Mouse (Mus musculus) testis, adult 2 months (tissue): ENCODE results near the gene Pdzrn3. TPM values are rescaled to one million over a fixed set of nuclear protein-coding genes. Genes with fewer than 3 reads are reported as not detected.

Source experiments
- H3K27ac ChIP-seq: fragments of 200-500 bp; 2 replicates; pipeline ENCODE4 v1.5.1; 2012; ENCODE audit warnings: low read depth, low read length; ENCODE audit not compliant: control insufficient read depth, insufficient read depth
- H3K27me3 ChIP-seq: fragments of 200-500 bp; 2 replicates; pipeline ENCODE4 v1.6.1; 2012; ENCODE audit warnings: mild to moderate bottlenecking, low read length, moderate library complexity; ENCODE audit not compliant: control insufficient read depth, insufficient read depth
- H3K36me3 ChIP-seq: fragments of 200-500 bp; 2 replicates; pipeline ENCODE4 v1.6.1; 2012; ENCODE audit warnings: mild to moderate bottlenecking, low read length; ENCODE audit not compliant: control insufficient read depth, insufficient read depth
- H3K4me1 ChIP-seq: fragments of 200-500 bp; 2 replicates; pipeline ENCODE4 v1.6.1; 2012; ENCODE audit warnings: low read length; ENCODE audit not compliant: control insufficient read depth, insufficient read depth
- H3K4me3 ChIP-seq: fragments of 200-500 bp; 2 replicates; pipeline ENCODE4 v1.5.1; 2012; ENCODE audit warnings: low read depth, mild to moderate bottlenecking, low read length, moderate library complexity, mixed read lengths; ENCODE audit not compliant: control insufficient read depth
- CTCF ChIP-seq: fragments of 200-500 bp; IDR thresholded peaks from 2 replicates; pipeline ENCODE4 v1.5.1; 2012; ENCODE audit warnings: low read depth, mild to moderate bottlenecking, inconsistent platforms, low read length, moderate library complexity; ENCODE audit not compliant: control insufficient read depth, insufficient read depth, insufficient replicate concordance
- POLR2A ChIP-seq: fragments of 200-500 bp; IDR thresholded peaks from 2 replicates; pipeline ENCODE4 v1.6.1; 2012; ENCODE audit warnings: low read depth, mild to moderate bottlenecking, inconsistent platforms, low read length, moderate library complexity; ENCODE audit not compliant: control insufficient read depth
- polyA plus RNA-seq: library from polyadenylated mRNA; depleted of rRNA; stranded (reverse); fragments of >200 nt; gene quantifications from 2 replicates; pipeline ENCODE4 v1.2.3, GENCODE M21; 2012; rRNA removed

The Pdzrn3 gene
- polyA plus RNA-seq, result 1.2 and 1.6 TPM in 2 replicates

DNA sequence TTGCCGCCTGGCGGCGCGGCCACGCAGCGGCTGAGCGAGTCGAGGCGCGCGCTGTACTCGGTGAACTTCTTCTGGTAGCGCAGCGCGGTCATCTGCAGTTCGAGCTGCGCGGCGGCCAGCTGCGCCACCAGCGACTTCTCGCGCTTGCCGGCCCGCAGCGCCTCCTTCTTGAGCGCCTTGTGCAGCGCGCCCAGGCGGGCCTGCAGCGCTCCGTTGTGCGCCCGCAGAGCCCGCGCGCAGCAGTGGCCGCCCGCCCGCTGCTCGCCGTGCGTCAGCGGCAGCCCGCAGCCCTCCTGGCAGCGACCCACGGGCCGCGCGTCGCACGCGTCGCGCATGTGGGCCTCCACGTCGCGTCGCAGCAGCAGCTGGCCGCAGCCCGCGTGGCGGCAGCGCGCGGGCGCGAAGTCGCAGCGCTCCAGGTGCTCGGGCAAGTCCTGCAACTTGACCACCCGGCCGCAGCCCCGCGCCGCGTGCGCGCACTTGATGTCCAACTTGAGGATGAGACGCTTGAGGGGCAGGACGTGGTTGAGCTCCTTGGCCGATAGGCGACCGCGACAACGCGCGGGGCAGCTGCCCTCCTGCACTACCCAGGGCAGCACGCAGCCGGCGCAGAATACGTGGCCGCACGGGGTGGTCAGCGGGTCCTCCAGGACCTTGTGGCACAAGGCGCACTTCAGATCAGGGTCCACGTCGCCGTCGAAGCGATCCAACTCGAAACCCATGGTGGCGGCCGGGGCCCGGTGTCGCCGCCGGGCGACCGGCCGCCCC is at the start of gene Pdzrn3:
Gene Pdzrn3, minus strand, starts transcription at position 731 of the 768 bp plus-strand sequence.
- H3K4me1 ChIP-seq, result peaks cover 14% of the 10 kb centered on the region
- H3K27ac ChIP-seq, result no peak within 1 kb of the TSS
- H3K4me3 ChIP-seq, result peak within 1 kb of the TSS; percentile 76
- no peak for TF ChIP-seq CTCF
- TF ChIP-seq POLR2A, result no peak
- H3K36me3 ChIP-seq, result no peaks in the 10 kb centered on the region
- no peaks in the 10 kb centered on the region for H3K27me3 ChIP-seq

DNA sequence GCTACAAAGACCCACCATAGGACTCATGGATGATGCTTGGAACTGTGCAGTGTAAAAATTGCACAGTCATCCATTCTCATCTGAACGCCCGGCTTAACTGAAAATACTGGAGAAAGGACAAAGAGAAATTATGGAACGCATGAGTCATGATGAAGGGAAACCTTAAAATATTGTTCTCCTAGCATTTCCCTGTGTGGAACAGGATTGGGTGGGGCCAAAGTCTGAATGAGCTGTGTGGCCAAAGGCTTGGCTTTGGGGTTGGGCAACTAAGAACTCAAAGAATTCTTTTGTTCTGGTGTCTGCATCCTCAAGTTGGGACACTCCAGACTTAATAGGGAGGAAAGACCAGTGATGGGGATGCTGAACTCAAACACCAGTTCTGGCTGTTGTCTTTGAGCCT is 49.6 kb upstream of the Pdzrn3 start:
- no peaks in the 10 kb centered on the region for H3K36me3 ChIP-seq
- no peak overlapping the region for H3K4me3 ChIP-seq
- H3K4me1 ChIP-seq, result no peaks in the 10 kb centered on the region
- TF ChIP-seq CTCF (no peak), POLR2A (no peak)
- H3K27me3 ChIP-seq, result no peaks in the 10 kb centered on the region
- no peak overlapping the region for H3K27ac ChIP-seq

DNA sequence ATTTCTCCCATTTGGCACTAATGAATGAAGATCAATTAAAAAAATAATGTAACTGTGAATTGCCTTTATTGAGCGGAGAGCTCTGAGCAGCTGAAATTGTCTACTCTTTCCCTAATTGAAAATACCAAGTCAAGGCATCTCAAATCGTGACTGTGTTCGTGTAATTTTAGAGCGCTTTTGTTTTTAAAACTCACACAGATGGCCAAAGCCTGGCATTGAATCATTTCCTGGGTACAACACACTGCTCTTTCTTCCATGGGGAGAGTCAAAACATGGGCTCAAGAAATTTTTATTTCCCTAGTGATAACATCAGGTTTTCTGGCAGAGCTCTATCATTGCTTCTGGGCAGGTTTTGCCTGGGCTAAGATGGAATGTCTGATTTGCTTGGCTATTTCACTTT is 48.6 kb upstream of the Pdzrn3 start:
- TF ChIP-seq CTCF, result no peak
- Histone ChIP-seq H3K4me3 (no peak overlapping the region), H3K4me1 (no peaks in the 10 kb centered on the region), H3K36me3 (no peaks in the 10 kb centered on the region), H3K27ac (no peak overlapping the region), H3K27me3 (no peaks in the 10 kb centered on the region)

DNA sequence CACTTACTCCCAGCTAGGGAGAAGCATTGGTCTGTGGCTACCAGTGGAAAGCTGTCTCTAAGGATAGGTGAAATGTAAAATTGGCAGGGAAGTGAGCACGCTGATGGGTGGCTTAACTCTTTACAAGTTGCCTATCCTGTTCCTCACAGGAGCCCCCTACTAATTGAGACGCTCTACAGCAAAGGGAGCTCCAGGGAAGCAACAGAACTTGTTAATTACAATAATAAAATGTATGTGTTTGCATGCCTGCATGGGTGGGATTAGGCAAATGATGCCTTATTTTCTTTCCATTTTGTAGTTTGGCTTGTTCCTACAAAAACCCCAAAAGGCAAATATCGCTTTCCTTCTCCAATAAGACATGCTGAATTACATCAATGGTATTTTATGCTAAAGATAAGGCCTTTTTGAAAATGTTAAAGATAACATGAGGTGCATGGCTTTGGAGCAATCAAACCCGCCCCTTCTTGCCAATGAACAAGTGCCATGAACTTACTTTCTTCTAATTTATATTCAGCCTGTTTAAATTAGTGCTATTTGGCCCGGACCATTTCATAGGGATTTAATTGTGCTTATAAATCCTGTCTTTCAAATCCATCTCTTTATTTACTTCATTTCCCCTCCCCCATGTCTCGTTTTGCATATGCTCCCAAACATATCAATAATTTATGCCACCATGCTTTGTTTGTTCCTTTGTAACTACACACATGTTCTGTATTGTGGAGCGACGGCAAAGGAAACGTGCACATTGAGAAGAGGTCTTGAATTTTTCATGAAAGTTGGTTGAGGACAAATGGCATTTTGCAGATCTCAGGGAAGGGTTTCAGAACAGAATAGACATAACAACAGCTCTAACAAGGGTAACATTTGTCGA is 44.6 kb upstream of the Pdzrn3 start:
- TF ChIP-seq CTCF (no peak), POLR2A (no peak)
- Histone ChIP-seq H3K4me1 (no peaks in the 10 kb centered on the region), H3K27ac (no peak overlapping the region), H3K27me3 (no peaks in the 10 kb centered on the region), H3K4me3 (no peak overlapping the region), H3K36me3 (no peaks in the 10 kb centered on the region)

DNA sequence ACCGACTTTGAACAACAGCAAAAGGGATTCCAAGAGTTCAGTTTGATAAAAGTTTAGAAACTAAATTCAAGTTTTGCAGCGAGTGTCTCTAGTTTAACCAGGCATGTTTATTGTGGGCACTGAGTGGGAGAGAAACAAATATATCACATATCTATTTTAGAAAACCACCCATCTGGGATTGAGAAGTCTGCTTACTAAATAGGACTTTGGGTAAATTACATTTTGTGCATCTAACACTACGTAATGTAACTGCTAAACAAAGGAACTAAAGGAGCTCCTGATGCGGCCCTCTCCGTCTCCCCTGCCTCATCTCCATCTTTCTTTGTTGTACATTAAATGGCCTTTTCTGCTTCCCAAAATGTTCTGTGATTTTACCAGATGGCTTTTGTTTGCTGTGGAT is 40.5 kb upstream of the Pdzrn3 start:
- H3K27ac ChIP-seq, result no peak overlapping the region
- no peak for TF ChIP-seq CTCF
- no peak for TF ChIP-seq POLR2A
- no peak overlapping the region for H3K4me3 ChIP-seq
- H3K4me1 ChIP-seq, result no peaks in the 10 kb centered on the region
- H3K36me3 ChIP-seq, result no peaks in the 10 kb centered on the region
- no peaks in the 10 kb centered on the region for H3K27me3 ChIP-seq

DNA sequence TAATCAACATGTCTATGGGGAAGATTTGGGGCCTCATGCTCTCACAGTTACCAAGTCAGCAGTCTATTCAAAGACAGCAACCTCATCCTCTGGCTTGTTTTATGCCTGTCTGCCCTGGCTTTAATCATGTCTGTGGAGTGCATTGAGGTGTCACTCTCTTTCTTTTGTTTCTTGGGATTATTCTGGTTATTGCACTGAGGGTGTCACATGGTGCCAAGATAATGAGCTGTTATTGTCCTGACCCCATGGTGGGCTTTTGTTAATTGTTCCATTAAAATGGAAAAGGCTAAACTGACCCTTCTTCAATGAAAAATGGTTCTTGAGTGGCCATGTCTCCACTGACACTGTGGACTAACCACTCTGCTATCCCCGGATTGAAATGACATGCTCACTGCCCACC is 34.0 kb upstream of the Pdzrn3 start:
- TF ChIP-seq CTCF (no peak), POLR2A (no peak)
- Histone ChIP-seq H3K4me3 (no peak overlapping the region), H3K4me1 (no peaks in the 10 kb centered on the region), H3K27ac (no peak overlapping the region), H3K36me3 (no peaks in the 10 kb centered on the region), H3K27me3 (no peaks in the 10 kb centered on the region)

DNA sequence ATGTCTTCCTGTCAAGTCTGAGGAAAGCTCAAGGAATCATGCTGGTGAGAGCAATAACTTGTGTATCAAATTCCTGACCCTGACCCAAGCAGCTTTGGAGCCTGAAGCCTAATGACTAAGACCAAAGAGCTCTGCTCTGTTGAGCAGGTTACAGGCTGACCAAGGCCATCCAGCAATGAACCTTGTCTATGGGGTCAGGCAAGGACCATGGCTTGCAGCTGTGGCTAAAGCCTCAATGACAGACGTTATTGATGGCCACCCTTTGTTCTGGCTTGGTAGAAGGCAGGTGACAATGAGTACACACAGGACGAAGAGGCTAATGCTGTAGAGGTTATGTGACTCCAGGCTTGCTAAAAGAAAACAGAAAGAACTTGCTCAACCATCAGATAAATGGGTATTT is 33.4 kb upstream of the Pdzrn3 start:
- Histone ChIP-seq H3K27me3 (no peaks in the 10 kb centered on the region), H3K36me3 (no peaks in the 10 kb centered on the region), H3K4me3 (no peak overlapping the region), H3K27ac (no peak overlapping the region), H3K4me1 (no peaks in the 10 kb centered on the region)
- TF ChIP-seq POLR2A, result no peak
- TF ChIP-seq CTCF, result no peak

DNA sequence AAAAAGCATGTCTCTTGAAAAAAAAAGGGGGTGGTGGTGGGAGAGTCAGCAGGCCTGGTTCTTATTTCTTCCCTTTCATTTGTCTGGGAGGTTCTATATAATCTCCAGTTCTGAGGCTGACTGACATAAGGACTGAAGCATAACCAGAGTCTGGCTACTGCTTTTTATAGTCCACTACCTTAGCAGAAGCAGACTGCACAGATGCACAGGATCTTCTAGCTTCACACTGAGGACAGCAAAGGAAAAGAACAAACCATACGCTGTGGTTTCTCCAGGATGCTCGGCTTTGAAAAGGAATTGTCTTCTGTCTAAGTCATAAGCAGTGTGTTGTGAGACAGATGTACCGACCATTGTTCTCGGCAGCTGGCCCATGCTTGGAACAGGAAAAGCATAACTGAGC is 19.0 kb upstream of the Pdzrn3 start:
- no peak for TF ChIP-seq CTCF
- no peak for TF ChIP-seq POLR2A
- Histone ChIP-seq H3K27me3 (no peaks in the 10 kb centered on the region), H3K36me3 (no peaks in the 10 kb centered on the region), H3K4me3 (no peak overlapping the region), H3K27ac (no peak overlapping the region), H3K4me1 (no peaks in the 10 kb centered on the region)
